Mouse (Mus musculus) 3134 (cell line): ENCODE data around the gene Snx20.

Source experiments
- DNase-seq: peaks from one replicate; pipeline ENCODE4 v3.0.0-alpha.2; 2011; ENCODE audit warnings: low spot score; ENCODE audit not compliant: insufficient read length; ENCODE audit errors: extremely low read depth

Snx20 gene

DNA sequence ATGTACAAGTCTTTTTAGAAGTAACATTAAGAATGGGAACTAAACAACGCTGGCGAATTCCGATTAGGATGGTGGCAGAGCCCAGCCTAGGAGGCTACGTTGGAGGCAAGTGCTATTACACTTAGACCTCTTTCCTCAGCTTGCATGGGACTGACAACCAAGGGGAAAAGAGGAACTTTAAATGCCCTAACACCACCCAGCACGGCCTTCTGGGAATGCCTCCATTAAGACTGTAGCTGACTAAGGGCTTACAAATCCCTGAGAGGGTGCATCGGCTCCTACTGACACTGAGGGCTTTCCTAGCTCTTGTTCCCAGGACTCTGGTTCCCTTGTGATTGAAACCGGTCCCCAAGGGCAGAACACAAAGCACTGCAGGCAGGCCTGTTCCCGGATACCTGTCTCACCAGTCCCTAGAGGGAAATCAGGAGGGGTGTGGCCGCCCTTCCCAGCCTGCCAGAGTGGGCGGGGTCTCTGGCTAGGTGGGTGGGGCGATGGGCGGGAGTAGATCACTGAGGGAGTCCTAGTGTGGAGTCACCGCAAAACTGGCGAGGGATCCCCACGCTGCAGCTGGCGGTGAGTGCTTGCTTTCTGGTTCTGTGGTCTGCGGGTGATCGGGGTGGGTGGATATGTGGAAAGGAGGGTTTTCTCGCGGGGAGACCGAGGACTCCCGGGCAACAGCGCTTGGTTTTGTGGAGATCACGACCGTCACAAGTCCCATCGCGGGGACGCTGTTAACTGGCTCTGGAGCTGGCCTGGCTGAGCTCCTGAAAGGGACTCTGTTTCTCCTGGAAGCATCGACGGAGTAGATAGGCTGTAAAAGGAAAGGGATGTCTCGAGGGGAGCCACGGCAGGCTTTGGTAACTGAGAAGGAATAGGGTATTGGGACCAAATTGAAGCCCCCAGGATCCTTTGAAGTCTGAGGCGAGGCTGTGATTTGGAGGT lies 11.2 kb upstream of the Snx20 start, which contains the start of gene Nod2:
Gene Nod2 (plus strand): TSS at position 479 of the 942 bp plus-strand sequence.
- DNase-seq = peak; percentile 89

DNA sequence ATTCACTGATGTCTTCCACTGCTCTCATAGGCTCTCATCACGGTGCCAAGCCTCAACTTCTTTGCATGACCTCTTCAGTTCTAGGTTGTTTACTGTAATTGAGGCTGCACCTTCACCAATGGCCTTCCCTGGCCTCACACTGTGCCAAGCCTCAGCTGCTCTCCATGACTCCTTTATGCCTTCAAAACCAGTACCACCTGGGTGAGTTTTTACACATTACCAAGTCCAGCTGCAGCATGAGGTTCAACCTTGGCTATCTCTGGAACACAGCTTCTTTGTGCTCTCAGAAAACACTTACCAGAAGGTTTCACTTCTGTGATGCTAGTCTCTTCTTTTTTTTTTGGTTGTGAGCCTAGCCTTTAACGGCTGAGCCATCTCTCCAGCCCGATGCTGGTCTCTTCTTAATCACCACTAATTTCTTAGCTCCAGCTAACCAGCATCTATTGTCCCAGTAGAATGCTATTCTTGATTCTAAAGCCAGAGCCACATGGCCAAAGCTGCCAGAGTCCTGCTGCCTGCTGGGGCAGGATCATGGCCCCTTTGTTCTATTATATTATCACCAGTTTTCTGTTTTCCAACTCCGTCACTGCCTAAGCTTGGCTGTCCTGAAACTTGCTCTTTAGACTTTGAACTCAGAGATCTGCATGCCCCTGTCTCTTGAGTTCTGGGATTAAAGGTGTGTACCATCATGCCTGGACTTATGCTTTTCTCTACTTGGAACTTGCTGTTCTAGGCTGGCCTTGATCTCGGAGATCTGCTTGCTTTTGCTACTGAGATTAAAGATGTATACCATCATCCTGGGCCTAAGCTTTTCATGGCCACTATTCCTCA lies 7.0 kb upstream of the Snx20 start:
- DNase-seq = no peak

- no peak for DNase-seq
Observed at GRCm38 (mm10) chr8:88638908-88639307, 3.0 kb upstream of the Snx20 start.

DNA sequence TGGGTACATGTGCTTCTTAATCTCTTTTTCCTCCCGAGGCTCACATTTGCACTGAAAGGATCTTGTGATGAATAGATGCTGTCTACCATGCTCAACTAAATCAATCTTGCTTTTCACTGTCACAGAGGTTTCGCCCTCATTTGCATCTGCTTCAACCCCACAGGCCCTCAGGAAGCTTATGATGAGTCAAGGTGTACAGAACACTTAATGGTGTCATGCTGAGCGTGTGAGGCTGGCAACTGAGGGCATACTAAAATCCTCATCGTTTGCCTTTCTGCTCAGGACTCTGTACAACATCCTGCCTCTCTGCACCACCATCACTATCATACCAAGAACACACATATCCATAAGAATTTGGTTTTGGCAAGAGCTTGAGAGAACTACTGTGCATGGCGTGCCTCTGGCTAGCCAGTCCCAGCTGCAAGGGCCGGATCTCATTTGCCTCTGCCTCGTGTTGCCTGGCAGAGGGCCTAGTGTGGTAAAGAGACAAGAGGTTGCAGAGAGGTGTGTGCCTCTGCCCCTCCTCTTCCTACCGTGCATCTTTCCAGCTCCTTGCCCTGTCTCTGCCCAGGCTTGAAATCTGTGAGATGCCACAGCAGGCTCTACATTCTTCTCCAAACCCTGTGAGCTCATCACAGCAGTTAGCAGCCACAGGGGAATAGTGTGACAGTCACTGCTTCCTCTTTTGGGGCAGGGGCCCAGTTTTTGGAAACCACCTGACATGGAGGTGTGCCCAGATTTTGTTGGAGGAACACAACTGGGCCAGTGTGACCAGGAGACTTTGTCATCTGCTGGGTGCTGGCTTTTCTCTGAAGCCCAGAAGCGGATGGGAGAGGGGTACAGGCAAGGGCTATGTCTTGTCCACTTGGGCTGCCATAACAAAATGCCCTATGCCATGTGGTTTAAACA lies 1.4 kb upstream of the Snx20 start:
- DNase-seq = no peak

DNA sequence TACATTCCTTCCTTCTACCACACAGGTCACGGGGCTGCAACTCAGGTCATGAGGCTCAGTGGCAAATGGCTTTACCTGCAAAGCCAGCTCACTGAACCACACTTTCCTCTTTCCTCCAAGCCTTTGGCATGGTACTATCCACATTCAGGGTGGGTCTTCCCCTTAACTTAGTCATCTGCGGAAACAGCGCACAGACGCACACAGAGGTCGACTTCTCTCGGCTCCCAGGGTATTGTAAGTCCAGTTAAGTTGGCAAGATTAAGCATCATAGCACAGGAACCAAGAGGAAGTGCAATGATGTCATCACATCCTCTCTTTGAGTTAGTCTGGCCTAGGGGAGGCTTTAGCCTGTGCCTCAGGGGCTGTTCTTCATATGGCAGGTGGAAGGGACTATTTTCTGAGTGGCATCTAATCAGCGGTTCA lies 2.6 kb downstream of the Snx20 start:
- no peak for DNase-seq

- no peak for DNase-seq
Observed at GRCm38 (mm10) chr8:88631081-88631480, 4.8 kb downstream of the Snx20 start.

GRCm38 (mm10) chr8:88630225-88630624 lies 5.7 kb downstream of the Snx20 start:
- no peak for DNase-seq

DNA sequence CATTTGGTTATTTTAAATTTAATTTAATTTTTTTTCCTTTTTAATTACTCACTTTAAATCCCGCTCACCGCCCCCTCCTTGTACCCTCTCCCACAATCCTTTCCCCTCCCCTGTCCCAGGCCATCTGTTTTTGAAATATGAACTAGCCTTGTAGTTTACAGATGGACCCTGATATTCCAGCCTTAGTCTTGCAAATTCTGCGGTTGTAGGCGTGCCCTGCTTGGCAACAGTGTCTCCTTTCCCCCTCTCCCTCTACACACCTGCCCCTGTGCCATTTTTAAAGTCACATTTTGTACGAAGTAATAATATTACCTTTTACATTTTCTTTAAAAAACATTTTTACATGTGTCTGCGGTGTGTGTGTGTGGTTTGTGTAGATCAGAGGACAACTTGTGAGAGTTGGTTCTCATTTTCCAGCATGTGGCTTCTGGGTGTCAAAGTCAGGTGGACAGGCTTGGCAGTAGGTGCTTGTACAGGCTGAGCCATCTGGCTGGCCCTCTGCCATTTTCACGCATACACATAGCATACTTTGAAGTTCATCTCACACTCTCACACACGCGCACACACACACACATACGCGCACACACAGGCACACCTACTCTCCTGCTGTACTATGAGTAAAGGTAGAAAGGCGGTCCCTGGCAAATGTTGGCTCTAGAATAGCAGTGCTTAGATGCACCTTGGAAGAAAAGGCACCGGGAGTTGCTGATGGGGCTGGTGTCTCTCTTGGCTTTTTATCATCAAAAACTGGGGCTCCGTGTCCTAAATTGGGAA lies 7.7 kb downstream of the Snx20 start:
- no peak for DNase-seq

DNA sequence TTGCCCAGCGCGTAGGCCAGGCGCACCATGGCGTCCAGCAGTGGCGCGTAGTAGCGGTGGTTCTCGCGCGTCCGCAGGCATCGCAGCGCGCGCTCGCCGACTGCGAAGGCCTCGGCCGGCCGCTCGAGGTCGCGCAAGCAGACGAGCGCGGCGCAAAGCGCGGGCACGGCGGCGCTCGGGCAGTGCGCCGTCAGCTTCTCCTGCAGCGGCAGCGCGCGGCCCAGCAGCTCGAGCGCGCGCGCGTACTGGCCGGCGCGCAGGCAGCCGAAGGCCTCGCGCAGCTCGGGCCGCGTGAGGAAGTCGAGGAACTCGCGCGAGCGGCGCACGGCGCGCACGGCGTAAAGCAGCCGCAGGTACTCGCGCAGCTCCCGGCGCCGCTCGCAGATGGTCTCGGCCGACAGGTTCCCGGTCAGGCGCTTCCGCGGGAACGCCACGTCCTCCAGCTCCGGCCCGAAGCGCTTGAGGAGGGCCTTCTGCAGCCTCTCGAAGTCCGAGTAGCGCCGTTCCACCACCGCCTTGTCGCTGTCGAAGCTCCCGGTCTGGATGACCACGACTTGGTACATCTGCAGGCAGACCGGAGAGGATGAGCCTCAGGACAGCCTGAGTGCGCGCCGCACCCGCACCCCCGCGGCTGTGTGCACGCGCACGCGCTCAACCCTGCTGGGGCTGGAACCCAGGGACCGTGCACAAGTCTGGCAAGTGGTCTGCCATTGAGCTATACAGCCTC lies 8.5 kb downstream of the Snx20 start:
- no peak for DNase-seq

GRCm38 (mm10) chr8:88626940-88627264 lies 9.0 kb downstream of the Snx20 start:
- DNase-seq = no peak

DNA sequence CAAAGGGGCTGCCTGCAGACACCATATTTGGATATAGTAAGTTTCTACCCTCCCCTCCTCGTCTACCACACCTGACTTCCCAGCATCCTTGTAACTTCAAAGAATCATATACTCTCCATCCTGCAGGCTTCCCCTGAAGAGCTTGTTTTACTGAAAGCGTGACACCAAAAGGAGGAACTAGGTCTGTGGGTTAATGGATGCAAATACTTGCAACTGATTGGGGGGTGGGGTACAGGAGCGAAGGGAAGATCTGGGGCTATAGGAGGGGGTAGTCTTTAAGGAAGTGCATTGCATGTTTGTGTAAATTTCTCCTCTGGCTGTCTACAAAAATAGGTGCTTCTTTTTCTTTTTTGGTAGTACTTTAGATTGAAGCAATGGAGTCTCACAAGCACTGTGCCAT lies 9.5 kb downstream of the Snx20 start:
- no peak for DNase-seq

- DNase-seq = no peak
Observed at GRCm38 (mm10) chr8:88624276-88624675, 11.7 kb downstream of the Snx20 start.

DNA sequence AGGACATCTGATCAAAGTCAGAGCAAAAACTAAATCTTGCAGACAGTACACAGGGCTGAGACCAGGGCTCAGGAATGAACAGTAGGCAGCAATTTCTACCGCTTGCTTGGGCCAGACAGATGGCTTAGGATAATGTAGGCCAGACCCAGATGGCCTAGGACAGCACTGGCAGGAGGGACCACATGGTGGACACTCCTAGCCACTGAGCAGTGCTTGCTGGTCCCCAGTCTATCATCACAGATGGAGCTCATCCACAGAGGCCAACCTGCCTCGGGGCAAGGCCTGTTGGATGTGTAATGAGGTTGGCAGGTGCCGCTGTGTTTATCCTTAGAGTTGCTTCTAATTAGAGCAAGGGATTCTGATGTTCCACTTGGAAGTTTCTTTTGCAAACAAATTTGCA lies 12.6 kb downstream of the Snx20 start:
- no peak for DNase-seq

DNA sequence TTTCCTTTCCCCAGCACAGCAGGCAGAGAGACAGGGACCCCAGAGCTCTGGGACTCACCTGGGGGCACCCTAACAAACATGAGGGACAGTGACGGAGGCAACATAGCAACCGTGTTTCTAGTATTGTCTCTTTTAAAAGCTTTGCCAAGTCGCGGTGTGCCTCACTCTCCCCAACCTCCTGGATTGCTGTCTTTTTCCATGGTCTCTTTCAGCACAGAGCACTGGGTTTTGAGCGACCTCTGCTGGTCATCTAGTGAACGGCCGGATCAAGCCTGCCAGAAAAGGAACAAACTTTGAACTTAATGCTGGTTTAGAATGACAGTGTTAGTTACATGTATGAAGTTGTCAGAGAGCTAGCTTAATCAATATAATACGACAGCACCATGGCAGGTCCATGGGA lies 14.5 kb downstream of the Snx20 start:
- no peak for DNase-seq

GRCm38 (mm10) chr8:88620931-88621330 lies 15.0 kb downstream of the Snx20 start:
- DNase-seq = no peak

GRCm38 (mm10) chr8:88619513-88619912 lies 16.4 kb downstream of the Snx20 start:
- no peak for DNase-seq

GRCm38 (mm10) chr8:88618612-88619011 lies 17.3 kb downstream of the Snx20 start:
- DNase-seq = no peak

DNA sequence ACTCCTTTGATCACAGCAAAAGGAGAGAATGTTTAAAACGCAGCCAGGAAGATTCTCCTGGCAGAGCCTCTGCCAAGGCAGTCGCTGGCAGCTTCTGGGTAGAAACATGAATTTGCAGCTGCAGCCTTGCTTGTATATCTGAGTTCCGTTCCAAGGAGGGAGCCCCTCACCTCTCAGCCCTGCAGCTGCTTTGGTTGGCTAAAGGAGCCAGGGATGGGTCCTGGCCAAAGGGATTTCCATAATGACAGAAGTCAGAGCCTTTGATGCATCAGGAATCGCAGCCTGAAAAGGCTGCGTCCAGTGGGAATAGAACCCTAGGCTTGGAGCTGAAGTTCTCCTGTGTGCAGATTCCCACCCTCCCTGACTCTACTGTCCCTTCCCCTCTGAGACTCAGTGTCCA lies 20.9 kb downstream of the Snx20 start:
- DNase-seq = no peak

DNA sequence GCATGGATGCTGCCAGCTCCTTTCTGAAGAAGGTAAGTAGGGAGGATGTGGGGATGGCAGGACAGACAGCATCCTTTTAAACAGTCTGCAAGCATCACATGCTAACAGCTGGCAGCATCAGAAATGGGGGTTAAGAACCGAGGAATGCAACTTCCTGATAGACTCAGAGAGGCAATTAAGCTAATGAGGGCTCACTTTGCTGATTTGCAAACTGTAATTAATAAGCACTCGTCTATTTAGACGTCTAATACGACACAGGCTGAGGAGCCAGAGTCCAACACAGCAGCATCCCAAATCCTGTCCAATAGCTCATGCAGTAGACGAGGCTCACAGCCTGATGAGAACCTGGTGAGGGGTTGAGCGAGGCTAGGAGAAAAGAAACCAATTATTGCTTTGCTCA lies 25.7 kb downstream of the Snx20 start:
- DNase-seq = no peak
